Mouse (Mus musculus) hindbrain, embryonic 15.5 days (tissue): ENCODE measurements around the gene Rasal1. TPM values are rescaled to one million over a fixed set of nuclear protein-coding genes. Genes with fewer than 3 reads are reported as not detected.

Experiments
- ATAC-seq: fragments of 200-750 bp; cut with Nextera tagmentation; 2 replicates; pipeline ENCODE4 v1.8.0; 2017; ENCODE audit warnings: low read depth, moderate number of reproducible peaks, moderate TSS enrichment; ENCODE audit not compliant: low FRiP score
- H3K27ac ChIP-seq: fragments of 300-500 bp; sonication (generic); replicated peaks from 2 replicates; pipeline ENCODE4 v1.5.1; 2015; ENCODE audit warnings: mild to moderate bottlenecking, inconsistent platforms
- H3K27me3 ChIP-seq: fragments of 300-500 bp; sonication (generic); 2 replicates; pipeline ENCODE4 v1.6.1; 2015; ENCODE audit warnings: control low read depth, inconsistent platforms
- H3K36me3 ChIP-seq: fragments of 300-500 bp; sonication (generic); 2 replicates; pipeline ENCODE4 v1.6.1; 2015; ENCODE audit warnings: control low read depth, inconsistent platforms
- H3K4me1 ChIP-seq: fragments of 300-500 bp; sonication (generic); replicated peaks from 2 replicates; pipeline ENCODE4 v1.6.1; 2015; ENCODE audit warnings: control low read depth, inconsistent platforms
- H3K4me2 ChIP-seq: fragments of 300-500 bp; sonication (generic); 2 replicates; pipeline ENCODE4 v1.6.1; 2015; ENCODE audit warnings: moderate library complexity, mild to moderate bottlenecking, inconsistent platforms
- H3K4me3 ChIP-seq: fragments of 300-500 bp; sonication (generic); 2 replicates; pipeline ENCODE4 v1.5.1; 2015; ENCODE audit warnings: mild to moderate bottlenecking, inconsistent platforms
- H3K9ac ChIP-seq: fragments of 300-500 bp; sonication (generic); 2 replicates; pipeline ENCODE4 v1.6.1; 2015; ENCODE audit warnings: inconsistent platforms
- H3K9me3 ChIP-seq: fragments of 300-500 bp; sonication (generic); 2 replicates; pipeline ENCODE4 v1.6.1; 2016; ENCODE audit warnings: control low read depth, inconsistent platforms
- WGBS: fragments of 180-500 bp; shearing (Covaris S2); methylation state at CpG from one replicate; pipeline ENCODE4 v1.1.7; 2015; 5-methylcytosine and 5-hydroxymethylcytosine counted together
- polyA plus RNA-seq: library from polyadenylated mRNA; unstranded; fragments of >200 nt; fragmentation: Nextera tagmentation; extraction: Ambion mirVana; gene quantifications from 2 replicates; pipeline ENCODE4 v1.2.1, GENCODE M21; 2015

Rasal1 gene
- polyA plus RNA-seq, 1 experiment from 2014 or later: 0.78 TPM

GRCm38 (mm10) chr5:120702421-120702820 is 53.8 kb downstream of the Rasal1 start:
- peaks cover 74% of the 10 kb centered on the region for H3K4me1 ChIP-seq
- H3K27me3 ChIP-seq: no peaks in the 10 kb centered on the region
- WGBS: 79% methylated on average over 4 of the region's 4 CpGs
- H3K9me3 ChIP-seq: no peaks in the 10 kb centered on the region
- H3K4me2 ChIP-seq: no peak overlapping the region
- no peak overlapping the region for H3K27ac ChIP-seq
- no peaks in the 10 kb centered on the region for H3K36me3 ChIP-seq
- ATAC-seq: no peak
- H3K4me3 ChIP-seq: no peak overlapping the region
- no peak overlapping the region for H3K9ac ChIP-seq

- no peaks in the 10 kb centered on the region for H3K27me3 ChIP-seq
- WGBS: 78% methylated on average over 2 of the region's 2 CpGs
- no peaks in the 10 kb centered on the region for H3K36me3 ChIP-seq
- H3K9me3 ChIP-seq: no peaks in the 10 kb centered on the region
- H3K4me1 ChIP-seq: peaks cover 74% of the 10 kb centered on the region
- H3K27ac ChIP-seq: no peak overlapping the region
- no peak overlapping the region for H3K9ac ChIP-seq
- ATAC-seq: no peak
- H3K4me2 ChIP-seq: no peak overlapping the region
- H3K4me3 ChIP-seq: no peak overlapping the region
Observed at GRCm38 (mm10) chr5:120702969-120703368, 54.4 kb downstream of the Rasal1 start.

DNA sequence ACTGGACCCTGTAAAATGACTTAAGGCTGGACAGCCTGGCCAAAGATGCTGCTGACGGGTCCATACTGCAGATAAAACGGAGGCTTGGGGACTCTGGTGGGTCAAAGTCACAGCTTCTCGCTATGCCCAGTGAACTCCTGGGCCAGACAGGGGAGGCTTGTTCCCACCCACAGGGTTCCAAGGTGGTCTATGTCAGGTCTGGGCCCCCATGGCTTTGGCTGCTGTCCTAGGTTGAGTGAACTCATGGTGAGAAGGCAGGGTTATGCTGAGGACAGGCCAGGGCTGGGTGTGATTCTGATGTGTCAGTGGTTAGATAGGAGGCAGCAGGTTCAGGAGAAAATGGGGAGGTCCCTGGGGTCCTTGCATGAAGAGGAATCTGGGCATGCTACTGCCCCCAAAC is 55.0 kb downstream of the Rasal1 start:
- Histone ChIP-seq H3K9ac (no peak overlapping the region), H3K27me3 (no peaks in the 10 kb centered on the region), H3K4me3 (no peak overlapping the region), H3K4me1 (peaks cover 74% of the 10 kb centered on the region), H3K9me3 (no peaks in the 10 kb centered on the region), H3K27ac (no peak overlapping the region), H3K4me2 (no peak overlapping the region), H3K36me3 (no peaks in the 10 kb centered on the region)
- no peak for ATAC-seq
- WGBS: 85% methylated on average over 3 of the region's 3 CpGs

GRCm38 (mm10) chr5:120704421-120704820 is 55.8 kb downstream of the Rasal1 start:
- WGBS: 45% methylated on average over 6 of the region's 6 CpGs
- Histone ChIP-seq H3K4me3 (no peak overlapping the region), H3K4me1 (peaks cover 74% of the 10 kb centered on the region)

GRCm38 (mm10) chr5:120706541-120706940 is 57.9 kb downstream of the Rasal1 start:
- H3K27me3 ChIP-seq: no peaks in the 10 kb centered on the region
- ATAC-seq: no peak
- H3K4me2 ChIP-seq: peak overlapping the region; percentile 94
- H3K4me1 ChIP-seq: peaks cover 68% of the 10 kb centered on the region
- H3K27ac ChIP-seq: no peak overlapping the region
- H3K9ac ChIP-seq: peak overlapping the region; percentile 6; the same call in 1 of the 2 replicates
- 4% methylated on average over 16 of the region's 16 CpGs for WGBS
- no peaks in the 10 kb centered on the region for H3K36me3 ChIP-seq
- no peaks in the 10 kb centered on the region for H3K9me3 ChIP-seq
- H3K4me3 ChIP-seq: peak overlapping the region; percentile 21

More at GRCm38 (mm10) chr5:120704421-120704820, 55.8 kb downstream of the Rasal1 start:
- no peaks in the 10 kb centered on the region for H3K36me3 ChIP-seq
- no peaks in the 10 kb centered on the region for H3K27me3 ChIP-seq
- no peak for ATAC-seq
- no peak overlapping the region for H3K4me2 ChIP-seq
- no peak overlapping the region for H3K9ac ChIP-seq
- no peaks in the 10 kb centered on the region for H3K9me3 ChIP-seq
- H3K27ac ChIP-seq: no peak overlapping the region

DNA sequence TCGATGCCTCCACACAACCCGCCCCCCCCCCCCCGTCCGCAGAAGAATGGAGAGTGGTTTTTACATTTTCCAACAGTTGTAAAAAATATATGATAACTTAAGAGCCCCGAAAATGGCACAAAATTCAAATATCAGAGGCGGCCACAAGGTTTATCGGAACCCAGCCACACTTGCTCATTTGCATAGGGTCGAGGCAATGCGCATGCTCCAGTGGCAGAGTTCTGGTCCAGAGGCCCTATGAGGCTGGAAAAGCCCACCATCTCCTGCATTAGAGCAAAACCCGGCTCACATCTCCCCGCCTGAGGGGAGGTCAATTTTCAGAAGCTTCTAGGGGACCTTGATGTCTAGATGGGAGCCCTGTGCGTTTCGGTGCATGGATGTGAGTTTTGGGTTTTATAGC is 58.4 kb downstream of the Rasal1 start:
- H3K27ac ChIP-seq: no peak overlapping the region
- peak overlapping the region; percentile 94 for H3K4me2 ChIP-seq
- no peaks in the 10 kb centered on the region for H3K36me3 ChIP-seq
- H3K4me3 ChIP-seq: peak overlapping the region; percentile 21
- no peaks in the 10 kb centered on the region for H3K9me3 ChIP-seq
- 0 out of 2 replicates have a peak overlapping the region, but pooled peaks have one; percentile 6 for H3K9ac ChIP-seq
- no peaks in the 10 kb centered on the region for H3K27me3 ChIP-seq
- H3K4me1 ChIP-seq: peaks cover 70% of the 10 kb centered on the region
- 33% methylated on average over 13 of the region's 13 CpGs for WGBS
- ATAC-seq: no peak

- no peaks in the 10 kb centered on the region for H3K9me3 ChIP-seq
- H3K4me1 ChIP-seq: peaks cover 77% of the 10 kb centered on the region
- peak overlapping the region; percentile 87 for H3K4me3 ChIP-seq
- peaks cover 7% of the 10 kb centered on the region; the same call in 1 of the 2 replicates for H3K27me3 ChIP-seq
- no peaks in the 10 kb centered on the region for H3K36me3 ChIP-seq
- 1% methylated on average over 40 of the region's 40 CpGs for WGBS
- peak overlapping the region; percentile 94 for H3K4me2 ChIP-seq
- H3K27ac ChIP-seq: peak overlapping the region; percentile 92
- ATAC-seq: peak; percentile 35
- H3K9ac ChIP-seq: peak overlapping the region; percentile 96
Observed at GRCm38 (mm10) chr5:120710161-120710825, 61.7 kb downstream of the Rasal1 start.

DNA sequence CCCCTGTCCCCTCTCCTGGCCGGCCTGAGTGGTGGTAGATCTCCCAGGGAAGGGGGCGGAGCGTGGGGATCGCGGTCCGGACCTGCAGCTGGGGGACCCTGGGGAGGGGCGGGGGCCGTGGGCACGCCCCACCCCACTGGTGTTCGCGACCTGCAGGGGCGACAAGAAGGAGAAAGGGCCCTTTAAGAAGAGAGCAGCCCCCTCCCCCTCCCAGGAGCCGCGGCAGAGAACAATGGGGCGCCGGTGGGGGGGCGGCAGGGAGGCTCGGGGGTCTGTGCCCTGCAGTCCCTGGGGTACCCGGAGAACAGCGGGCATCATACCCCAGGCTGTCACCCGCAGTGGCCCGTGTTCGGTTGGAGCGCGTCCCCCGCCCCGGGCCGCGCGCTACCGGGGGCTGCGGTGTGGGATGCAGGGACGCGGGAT is 62.2 kb downstream of the Rasal1 start:
- Histone ChIP-seq H3K4me3 (peak overlapping the region; percentile 87), H3K9me3 (no peaks in the 10 kb centered on the region), H3K9ac (peak overlapping the region; percentile 96), H3K4me1 (peaks cover 72% of the 10 kb centered on the region), H3K27ac (peak overlapping the region; percentile 92), H3K4me2 (peak overlapping the region; percentile 94), H3K27me3 (peaks cover 7% of the 10 kb centered on the region; the same call in 1 of the 2 replicates), H3K36me3 (no peaks in the 10 kb centered on the region)
- 1% methylated on average over 31 of the region's 34 CpGs for WGBS
- peak; percentile 24 for ATAC-seq

DNA sequence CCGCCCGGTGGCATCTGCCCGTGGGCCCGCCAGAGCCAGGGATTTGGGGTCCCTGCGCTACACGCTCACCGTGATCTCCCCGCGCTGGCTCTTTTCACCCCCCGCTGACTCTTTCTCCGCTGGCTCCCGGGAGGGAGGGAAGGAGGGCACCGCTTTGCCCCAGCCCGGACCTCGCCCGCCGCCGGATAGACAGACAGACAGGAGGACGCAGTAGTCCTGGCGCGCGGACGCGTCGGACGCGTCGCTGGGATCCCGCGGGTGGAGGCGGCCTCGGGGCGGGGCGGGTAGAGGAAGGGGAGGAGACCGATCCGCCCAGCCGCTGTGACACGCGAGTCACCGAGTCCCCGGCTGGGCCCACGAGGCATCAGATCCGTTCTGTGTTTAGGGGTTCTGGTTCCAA is 62.8 kb downstream of the Rasal1 start:
- no peaks in the 10 kb centered on the region for H3K36me3 ChIP-seq
- 1% methylated on average over 43 of the region's 43 CpGs for WGBS
- peak; percentile 31 for ATAC-seq

DNA sequence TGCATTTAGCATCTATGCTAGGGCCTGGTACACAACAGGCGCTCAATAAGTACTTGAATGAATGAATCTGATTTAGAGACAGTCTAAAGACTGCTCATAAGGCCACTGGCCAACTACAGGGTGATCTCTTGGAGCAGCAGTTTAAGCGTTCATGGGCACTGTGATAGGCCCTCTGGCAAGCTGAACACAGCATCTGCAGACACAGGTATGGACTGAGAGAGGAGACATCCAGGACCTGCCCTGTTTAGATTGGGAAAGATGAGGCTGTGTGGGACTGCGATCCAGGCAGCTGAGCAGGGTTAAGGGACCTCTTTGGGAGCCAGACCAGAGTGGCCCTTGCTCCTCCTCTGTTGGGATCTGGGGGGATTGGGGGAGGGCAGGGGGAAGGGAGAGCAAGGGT is 63.2 kb downstream of the Rasal1 start, which contains the start of gene Dtx1:
Dtx1 (minus strand) TSS at position 101 of the 400 bp plus-strand sequence.
- H3K27ac ChIP-seq: peak within 1 kb of the TSS; percentile 92
- peak within 1 kb of the TSS; percentile 96 for H3K9ac ChIP-seq
- H3K4me3 ChIP-seq: peak within 1 kb of the TSS; percentile 87
- no peaks in the 10 kb centered on the region for H3K9me3 ChIP-seq
- H3K27me3 ChIP-seq: peaks cover 7% of the 10 kb centered on the region; the same call in 1 of the 2 replicates
- H3K36me3 ChIP-seq: no peaks in the 10 kb centered on the region
- peaks cover 62% of the 10 kb centered on the region for H3K4me1 ChIP-seq
- no peak for ATAC-seq
- H3K4me2 ChIP-seq: peak within 1 kb of the TSS; percentile 94
- 37% methylated on average over 3 of the region's 3 CpGs for WGBS

More for the DNA sequence above, 62.8 kb downstream of the Rasal1 start:
- peak overlapping the region; percentile 92 for H3K27ac ChIP-seq
- peaks cover 7% of the 10 kb centered on the region; the same call in 1 of the 2 replicates for H3K27me3 ChIP-seq
- peak overlapping the region; percentile 96 for H3K9ac ChIP-seq
- peak overlapping the region; percentile 94 for H3K4me2 ChIP-seq
- H3K4me1 ChIP-seq: peaks cover 66% of the 10 kb centered on the region
- H3K9me3 ChIP-seq: no peaks in the 10 kb centered on the region
- peak overlapping the region; percentile 87 for H3K4me3 ChIP-seq

DNA sequence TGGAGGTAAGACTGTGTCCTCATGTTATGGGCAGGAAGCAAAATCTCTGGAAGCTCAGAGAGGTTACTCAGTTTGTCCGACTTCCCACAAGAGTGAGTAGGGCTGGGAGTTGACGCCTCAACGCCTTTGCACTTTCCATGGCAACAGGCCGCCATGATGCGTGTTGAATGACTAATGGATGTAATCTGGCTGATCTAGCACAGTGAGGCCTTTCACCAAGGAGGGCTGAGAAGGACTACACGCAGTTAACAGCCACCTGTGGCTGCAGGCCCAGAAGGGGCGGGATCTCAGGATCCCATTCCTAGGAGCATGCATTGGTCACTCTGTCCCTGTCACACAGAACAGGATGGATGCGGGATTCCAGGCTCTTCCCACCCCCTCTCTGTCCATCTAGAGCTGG is 64.1 kb downstream of the Rasal1 start:
- ATAC-seq: 0 out of 2 replicates have a peak, but pooled peaks have one; percentile 9
- H3K4me1 ChIP-seq: peaks cover 53% of the 10 kb centered on the region
- no peak overlapping the region for H3K9ac ChIP-seq
- no peak overlapping the region for H3K4me3 ChIP-seq
- H3K27me3 ChIP-seq: peaks cover 7% of the 10 kb centered on the region; the same call in 1 of the 2 replicates
- H3K36me3 ChIP-seq: no peaks in the 10 kb centered on the region
- no peaks in the 10 kb centered on the region for H3K9me3 ChIP-seq
- H3K27ac ChIP-seq: no peak overlapping the region
- 43% methylated on average over 8 of the region's 8 CpGs for WGBS
- H3K4me2 ChIP-seq: no peak overlapping the region

DNA sequence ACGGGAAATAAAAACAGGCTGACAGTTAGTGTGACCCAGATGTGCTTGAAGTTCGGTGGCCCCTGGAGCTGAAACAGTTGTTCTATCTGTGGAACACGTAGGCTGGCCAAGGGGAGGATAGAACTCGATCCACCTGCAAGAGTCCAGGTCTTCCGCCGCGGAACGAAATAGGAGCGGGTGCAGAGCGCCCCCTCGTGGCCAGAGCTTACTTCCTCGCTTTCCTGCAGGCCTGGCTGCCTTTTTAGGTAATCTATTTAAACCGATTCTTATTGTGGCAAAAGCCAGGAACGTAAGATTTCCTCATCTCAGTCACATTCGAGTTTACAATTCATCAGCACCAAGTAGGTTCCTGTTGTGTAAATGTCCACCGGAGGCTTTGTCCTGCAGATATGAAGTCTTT is 65.7 kb downstream of the Rasal1 start:
- Histone ChIP-seq H3K4me3 (no peak overlapping the region), H3K9ac (no peak overlapping the region), H3K9me3 (no peaks in the 10 kb centered on the region), H3K27ac (no peak overlapping the region), H3K27me3 (peaks cover 7% of the 10 kb centered on the region; the same call in 1 of the 2 replicates), H3K36me3 (no peaks in the 10 kb centered on the region), H3K4me2 (no peak overlapping the region), H3K4me1 (peaks cover 37% of the 10 kb centered on the region)
- WGBS: 4% methylated on average over 16 of the region's 16 CpGs
- ATAC-seq: no peak
